Mouse (Mus musculus) kidney, postnatal 0 days (tissue): ENCODE measurements around the gene Itgb8. TPM values are rescaled to one million over a fixed set of nuclear protein-coding genes. Genes with fewer than 3 reads are reported as not detected.
A peak's percentile ranks its signal among the peaks of the same experiment; 100 is the strongest.

ENCODE experiments used
- ATAC-seq: fragments of 200-750 bp; cut with Nextera tagmentation; replicated peaks from 2 replicates; pipeline ENCODE4 v1.8.0; 2017; ENCODE audit warnings: low read depth, moderate number of reproducible peaks, moderate TSS enrichment, moderate library complexity; ENCODE audit not compliant: low FRiP score
- DNase-seq: peaks from one replicate; pipeline ENCODE4 v3.0.0-alpha.2; 2016; ENCODE audit warnings: low spot score
- H3K27ac ChIP-seq: fragments of 300-500 bp; sonication (generic); 2 replicates; pipeline ENCODE4 v1.5.1; 2014; ENCODE audit warnings: mild to moderate bottlenecking
- H3K27me3 ChIP-seq: fragments of 300-500 bp; sonication (generic); 2 replicates; pipeline ENCODE4 v1.6.1; 2014; ENCODE audit warnings: low read length, mixed read lengths; ENCODE audit not compliant: insufficient read depth
- H3K36me3 ChIP-seq: fragments of 300-500 bp; sonication (generic); 2 replicates; pipeline ENCODE4 v1.6.1; 2014; ENCODE audit warnings: low read length, mixed read lengths; ENCODE audit not compliant: insufficient read depth
- H3K4me1 ChIP-seq: fragments of 300-500 bp; sonication (generic); replicated peaks from 2 replicates; pipeline ENCODE4 v1.6.1; 2014; ENCODE audit warnings: antibody characterized with exemption, low read length, mixed read lengths; ENCODE audit not compliant: insufficient read depth
- H3K4me2 ChIP-seq: fragments of 300-500 bp; sonication (generic); 2 replicates; pipeline ENCODE4 v1.6.1; 2014; ENCODE audit warnings: mild to moderate bottlenecking, low read length, moderate library complexity, mixed read lengths
- H3K4me3 ChIP-seq: fragments of 300-500 bp; sonication (generic); replicated peaks from 2 replicates; pipeline ENCODE4 v1.5.1; 2014; ENCODE audit warnings: low read depth, low read length
- H3K9ac ChIP-seq: fragments of 300-500 bp; sonication (generic); 2 replicates; pipeline ENCODE4 v1.6.1; 2014; ENCODE audit warnings: low read depth, low read length
- H3K9me3 ChIP-seq: fragments of 300-500 bp; sonication (generic); replicated peaks from 2 replicates; pipeline ENCODE4 v1.6.1; 2016; ENCODE audit warnings: low read length, inconsistent platforms, mixed read lengths
- CTCF ChIP-seq: IDR thresholded peaks from 2 replicates; pipeline ENCODE4 v1.5.1; 2016; ENCODE audit warnings: antibody characterized with exemption, low read depth, mild to moderate bottlenecking, moderate library complexity
- whole genome bisulfite sequencing: fragments of 180-500 bp; shearing (Covaris S2); extraction: QIAGEN DNeasy Blood & Tissue Kit; methylation state at CpG from one replicate; pipeline ENCODE4 v1.1.7; 2014; 5-methylcytosine and 5-hydroxymethylcytosine counted together
- polyA plus RNA-seq: library from polyadenylated mRNA; unstranded; fragments of >200 nt; fragmentation: Nextera tagmentation; extraction: Ambion mirVana; gene quantifications from 2 replicates; pipeline ENCODE4 v1.2.1, GENCODE M21; 2015

Itgb8 gene
- polyA plus RNA-seq, 1 experiment from 2014 or later, result 9.9 TPM

DNA sequence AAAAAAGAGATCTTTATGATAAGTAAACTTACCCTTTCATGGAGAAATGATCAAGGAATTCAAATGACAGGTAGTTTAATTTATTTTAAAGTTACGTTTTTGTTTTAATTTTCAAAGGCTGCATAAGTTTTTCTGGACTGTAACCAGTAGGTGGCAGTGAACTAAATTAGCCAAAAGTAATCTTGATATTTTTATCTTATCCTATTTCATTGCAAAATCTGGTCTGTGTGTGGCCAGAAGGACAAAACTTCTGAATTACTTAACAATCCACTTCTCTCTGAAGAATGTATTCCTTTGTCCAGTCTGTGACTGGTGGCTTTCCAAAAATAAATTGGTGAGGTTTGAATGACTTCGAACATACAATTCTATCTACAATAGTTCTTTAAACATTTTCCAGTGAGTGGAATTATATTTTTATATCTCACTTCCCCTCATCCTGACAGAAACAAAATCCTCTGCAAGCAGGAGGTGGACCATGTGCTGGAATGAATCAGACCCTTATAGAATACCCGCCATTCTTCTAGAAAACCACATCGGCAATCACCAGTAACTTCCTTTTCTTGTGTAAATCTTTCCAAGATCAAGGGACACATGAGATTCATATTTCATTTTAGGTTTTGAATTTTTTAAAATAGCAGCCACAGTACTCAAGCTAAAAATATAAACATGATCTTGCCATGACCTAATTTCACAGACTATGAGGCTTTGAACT lies 68.6 kb downstream of the Itgb8 start:
- 73% methylated on average over 4 of the region's 4 CpGs for WGBS
- no peak overlapping the region for H3K27ac ChIP-seq
- no peak for ATAC-seq

DNA sequence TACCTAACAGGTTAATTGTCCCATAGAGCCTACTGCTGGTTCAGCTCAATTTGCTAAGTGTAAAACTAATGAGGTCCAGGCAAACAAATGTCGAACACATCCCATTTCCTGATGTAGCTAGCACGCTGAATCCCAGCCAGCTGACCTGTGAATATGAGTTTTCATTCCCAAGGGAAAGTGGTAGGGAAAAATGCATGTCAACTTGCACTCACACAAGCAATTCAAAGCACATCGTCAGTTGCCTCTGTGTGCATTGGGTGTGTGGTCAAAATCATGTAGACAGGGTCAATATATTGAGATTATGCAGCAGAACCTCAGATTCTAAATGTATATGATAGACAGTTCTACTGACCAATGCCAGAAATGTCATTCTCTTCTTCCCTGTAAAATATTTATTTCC lies 69.5 kb downstream of the Itgb8 start:
- 54% methylated on average over 3 of the region's 3 CpGs for WGBS
- H3K9ac ChIP-seq, result no peak overlapping the region
- H3K36me3 ChIP-seq, result no peaks in the 10 kb centered on the region
- no peak overlapping the region for H3K27ac ChIP-seq
- H3K4me2 ChIP-seq, result no peak overlapping the region
- no peak for TF ChIP-seq CTCF
- DNase-seq (no peak), ATAC-seq (no peak)
- no peaks in the 10 kb centered on the region for H3K4me1 ChIP-seq
- H3K27me3 ChIP-seq, result no peaks in the 10 kb centered on the region
- H3K4me3 ChIP-seq, result no peak overlapping the region
- H3K9me3 ChIP-seq, result no peaks in the 10 kb centered on the region

More for the DNA sequence above, 68.6 kb downstream of the Itgb8 start:
- DNase-seq, result peak; percentile 40
- no peaks in the 10 kb centered on the region for H3K36me3 ChIP-seq
- H3K4me2 ChIP-seq, result no peak overlapping the region
- H3K9me3 ChIP-seq, result no peaks in the 10 kb centered on the region
- peak; percentile 60 for TF ChIP-seq CTCF
- H3K27me3 ChIP-seq, result no peaks in the 10 kb centered on the region
- H3K4me3 ChIP-seq, result no peak overlapping the region
- H3K9ac ChIP-seq, result no peak overlapping the region
- no peaks in the 10 kb centered on the region for H3K4me1 ChIP-seq

DNA sequence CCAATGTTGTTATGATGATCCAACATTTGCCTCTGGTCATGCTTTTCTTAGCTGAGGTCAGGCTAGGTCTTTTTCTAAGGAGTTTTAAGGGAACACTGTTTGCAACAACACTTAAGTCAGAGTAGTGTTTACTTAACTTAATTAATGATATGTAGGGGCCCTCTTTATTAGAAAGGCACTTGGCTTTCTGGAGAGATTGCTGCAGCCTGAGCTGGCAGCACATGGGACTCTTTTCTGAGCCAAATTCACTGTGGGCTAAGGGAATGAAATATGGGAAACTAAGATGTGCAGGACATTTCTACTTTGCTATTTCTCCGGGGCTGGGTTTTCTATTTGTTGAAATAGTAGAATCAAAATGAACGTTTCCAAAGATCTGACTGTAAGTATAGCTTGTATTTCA lies 73.5 kb downstream of the Itgb8 start:
- H3K4me3 ChIP-seq, result no peak overlapping the region
- H3K4me1 ChIP-seq, result no peaks in the 10 kb centered on the region
- H3K36me3 ChIP-seq, result 0 out of 2 replicates have a peak, but pooled peaks cover 4% of the 10 kb centered on the region
- 53% methylated on average over 2 of the region's 2 CpGs for WGBS
- DNase-seq, result no peak
- no peaks in the 10 kb centered on the region for H3K9me3 ChIP-seq
- no peak for TF ChIP-seq CTCF
- H3K9ac ChIP-seq, result no peak overlapping the region
- no peaks in the 10 kb centered on the region for H3K27me3 ChIP-seq
- H3K27ac ChIP-seq, result no peak overlapping the region
- no peak for ATAC-seq
- H3K4me2 ChIP-seq, result no peak overlapping the region

DNA sequence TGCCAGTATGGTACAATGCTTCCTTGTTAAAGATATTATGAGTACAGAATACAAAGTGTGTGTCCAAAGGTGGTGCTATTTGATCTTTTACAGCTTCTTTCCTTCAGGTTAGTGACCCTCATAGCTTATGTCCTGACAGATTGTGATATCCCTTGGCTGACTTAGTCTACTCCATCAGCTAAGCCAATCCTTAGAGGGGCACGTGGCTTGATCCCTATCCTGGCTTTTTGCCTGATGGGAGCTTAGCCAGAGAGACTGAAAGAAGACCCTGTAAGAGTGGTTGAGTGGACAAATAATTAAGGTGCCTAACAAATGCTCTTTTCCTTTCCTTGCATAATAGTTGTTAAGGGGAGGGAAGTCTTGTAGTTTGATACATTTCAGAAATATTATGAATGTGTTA lies 73.9 kb downstream of the Itgb8 start:
- no peak for TF ChIP-seq CTCF
- no peak overlapping the region for H3K9ac ChIP-seq
- no peak overlapping the region for H3K4me3 ChIP-seq
- 38% methylated on average over 1 of the region's 1 CpGs for WGBS
- DNase-seq (no peak), ATAC-seq (no peak)
- H3K4me1 ChIP-seq, result no peaks in the 10 kb centered on the region
- no peaks in the 10 kb centered on the region for H3K9me3 ChIP-seq
- no peaks in the 10 kb centered on the region for H3K27me3 ChIP-seq
- no peak overlapping the region for H3K27ac ChIP-seq
- 0 out of 2 replicates have a peak, but pooled peaks cover 4% of the 10 kb centered on the region for H3K36me3 ChIP-seq
- H3K4me2 ChIP-seq, result no peak overlapping the region

DNA sequence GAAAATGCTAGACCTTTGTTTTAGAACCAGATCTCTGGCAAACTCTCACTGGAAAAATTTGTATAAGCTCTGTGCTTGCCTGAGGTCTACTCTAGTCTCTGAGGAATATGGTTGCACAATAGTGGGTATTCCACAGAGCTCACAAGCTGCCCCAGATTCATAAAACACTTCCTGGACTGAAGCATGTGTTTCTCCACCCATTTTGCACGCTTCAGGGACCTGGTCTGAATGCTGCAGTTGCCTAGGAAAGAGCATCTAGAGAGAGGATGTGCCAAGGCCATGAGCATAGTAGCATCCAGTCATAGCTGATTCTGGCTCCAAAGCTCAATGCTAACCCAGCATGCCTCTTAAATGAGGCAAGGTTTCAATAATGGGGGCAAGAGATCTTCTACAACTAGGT lies 74.4 kb downstream of the Itgb8 start:
- Histone ChIP-seq H3K36me3 (0 out of 2 replicates have a peak, but pooled peaks cover 4% of the 10 kb centered on the region), H3K27me3 (no peaks in the 10 kb centered on the region), H3K27ac (peak overlapping the region; percentile 19; the same call in 1 of the 2 replicates), H3K9me3 (no peaks in the 10 kb centered on the region), H3K9ac (no peak overlapping the region), H3K4me1 (no peaks in the 10 kb centered on the region), H3K4me2 (no peak overlapping the region), H3K4me3 (no peak overlapping the region)
- no peak for TF ChIP-seq CTCF
- ATAC-seq (no peak), DNase-seq (peak; percentile 25)
- 47% methylated on average over 1 of the region's 1 CpGs for WGBS

DNA sequence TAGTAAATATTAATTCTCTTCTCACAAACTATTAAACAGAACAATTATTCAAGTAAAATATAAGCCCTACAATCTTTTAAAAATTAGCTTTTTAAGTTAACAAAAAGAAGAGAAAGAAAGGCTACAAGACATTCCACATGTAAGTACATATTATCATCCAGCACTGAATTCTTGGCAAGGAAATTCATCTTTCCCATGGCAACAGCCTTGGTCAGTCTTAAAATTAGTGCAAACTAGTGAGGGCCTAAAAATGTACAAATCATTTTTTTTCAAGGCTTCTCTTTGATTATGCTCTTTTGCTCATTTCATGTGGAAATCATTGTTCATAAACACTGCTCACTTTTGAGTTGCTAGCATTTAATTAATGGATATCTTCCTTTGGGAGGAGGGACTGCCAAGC lies 77.8 kb downstream of the Itgb8 start:
- H3K4me3 ChIP-seq, result no peak overlapping the region
- no peaks in the 10 kb centered on the region for H3K9me3 ChIP-seq
- no peaks in the 10 kb centered on the region for H3K27me3 ChIP-seq
- H3K9ac ChIP-seq, result no peak overlapping the region
- TF ChIP-seq CTCF, result no peak
- ATAC-seq (no peak), DNase-seq (no peak)
- 0 out of 2 replicates have a peak, but pooled peaks cover 4% of the 10 kb centered on the region for H3K36me3 ChIP-seq
- no peak overlapping the region for H3K4me2 ChIP-seq
- no peak overlapping the region for H3K27ac ChIP-seq
- no peaks in the 10 kb centered on the region for H3K4me1 ChIP-seq
